Mouse (Mus musculus) layer of hippocampus, postnatal 14 days (tissue): ENCODE measurements around the gene Trpm1. TPM values are rescaled to one million over a fixed set of nuclear protein-coding genes. Genes with fewer than 3 reads are reported as not detected.
"Not testable (repeated sequence)": the region's sequence is repeated elsewhere in the genome, so short reads cannot be mapped to it uniquely, and the experiment has no call there.

Experiments used
- DNase-seq, 2 experiments: peaks; one replicate each; pipeline ENCODE4 v3.0.0; 2021 to 2022; ENCODE audit warnings: low spot score in 2 of 2, mixed read lengths in 1 of 2
- long read RNA-seq, 2 experiments: library from polyadenylated mRNA; stranded (forward); transcript quantifications; one replicate each; pipeline ENCODE4 v2.0.0; 2021
- total RNA-seq, 2 experiments: library from RNA; stranded (reverse); gene quantifications; 2 replicates each; pipeline ENCODE4 v1.2.3; 2021

Trpm1 gene
- under 1 TPM in 1 of 2 experiments, not detected in 1; 0.07 TPM for total RNA-seq
- long read RNA-seq, experiment 1 = 0 reads
- long read RNA-seq, experiment 2, partial matches to known transcripts = 1 of 1 reads
- long read RNA-seq, experiment 2, other reads (novel, unspliced or antisense) = 0 of 1 reads

DNA sequence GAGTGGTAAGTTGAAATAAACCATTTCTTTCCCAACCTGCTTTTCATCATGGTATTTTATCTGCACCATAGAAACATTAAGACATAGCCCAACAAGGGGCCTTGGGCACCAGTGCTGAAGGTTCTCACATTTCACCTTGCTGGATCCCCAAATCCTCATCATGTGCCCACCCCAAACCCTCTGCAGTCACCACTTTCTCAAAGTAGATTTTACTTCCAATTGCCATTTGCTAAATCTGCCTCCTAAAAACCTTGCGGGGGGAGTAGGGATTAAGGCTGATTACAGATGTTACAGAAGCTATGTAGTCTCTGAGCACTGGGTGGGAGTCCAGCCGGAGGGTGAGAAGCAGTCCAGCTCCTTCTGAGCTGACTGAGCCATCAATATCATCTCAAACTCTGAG, at the start of gene Trpm1:
TSS of gene Trpm1 (plus strand) at position 301 of the 400 bp plus-strand sequence.
- no peak for DNase-seq

DNA sequence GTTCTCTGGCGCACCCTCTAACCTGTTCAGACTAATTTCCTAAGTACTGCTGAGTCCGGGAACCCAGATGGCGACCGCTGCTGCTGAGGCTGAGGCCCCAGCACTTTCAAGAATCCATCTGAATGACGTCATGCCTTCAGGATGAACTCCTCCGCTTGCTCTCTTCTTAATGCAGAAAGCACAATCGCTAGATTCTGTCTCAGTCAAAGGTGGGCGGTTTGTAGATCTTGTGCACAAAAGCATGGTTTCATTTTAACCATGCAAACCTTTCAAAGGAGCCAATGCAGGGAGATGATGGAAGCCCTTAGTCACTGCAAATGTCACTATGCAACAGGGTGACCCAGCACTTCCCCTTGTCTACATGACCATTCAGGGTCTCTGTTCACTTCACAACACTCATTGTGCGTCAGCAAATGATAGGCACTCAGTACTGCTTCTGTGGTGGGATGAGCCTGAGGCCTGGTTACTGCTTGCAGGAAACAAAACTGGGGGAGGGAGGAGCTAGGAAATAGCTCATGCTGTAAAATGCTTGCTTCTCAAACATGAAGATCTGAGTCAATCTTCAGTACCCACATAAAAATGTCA, 31.4 kb upstream of the Trpm1 start:
- DNase-seq = no peak

DNA sequence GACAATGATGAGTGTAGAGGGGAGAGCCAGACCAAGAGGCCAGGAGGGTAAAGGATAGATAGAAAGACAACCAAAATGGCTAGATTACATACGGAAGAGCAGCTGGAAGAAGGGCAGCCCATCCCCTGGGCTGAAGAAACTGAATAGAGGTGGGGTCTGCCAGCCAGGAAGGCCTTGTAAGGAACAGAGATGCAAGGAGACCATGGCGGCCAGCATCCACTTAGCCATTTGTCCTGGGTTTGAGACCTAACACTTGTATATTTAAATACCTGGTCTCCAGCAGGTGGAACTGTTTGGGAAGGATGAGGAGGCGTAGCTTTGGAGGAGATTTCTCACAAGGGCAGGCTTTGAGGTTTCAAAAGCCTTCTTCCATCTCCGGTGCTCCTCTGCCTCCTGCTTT, 29.9 kb upstream of the Trpm1 start:
- no peak for DNase-seq

DNA sequence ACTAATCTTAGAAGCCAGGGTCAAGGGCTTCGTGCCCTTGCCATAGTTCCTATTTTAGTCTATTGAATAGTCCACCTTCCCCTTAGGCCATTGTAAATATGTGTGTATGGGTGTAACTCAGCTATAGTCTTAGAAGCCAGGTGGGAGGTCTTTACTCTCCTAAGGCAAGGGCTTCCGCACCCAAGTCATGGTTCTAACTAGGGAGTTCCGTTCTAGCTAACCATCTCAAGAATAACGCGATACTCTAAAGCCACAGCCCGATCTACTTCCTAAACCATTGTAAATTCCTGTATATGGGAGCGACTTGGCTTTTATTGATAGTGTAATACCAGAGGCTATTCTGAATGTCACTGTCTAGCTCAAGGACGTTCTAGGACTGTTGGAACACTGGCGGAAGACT, 27.6 kb upstream of the Trpm1 start:
- not testable (repeated sequence) for DNase-seq

DNA sequence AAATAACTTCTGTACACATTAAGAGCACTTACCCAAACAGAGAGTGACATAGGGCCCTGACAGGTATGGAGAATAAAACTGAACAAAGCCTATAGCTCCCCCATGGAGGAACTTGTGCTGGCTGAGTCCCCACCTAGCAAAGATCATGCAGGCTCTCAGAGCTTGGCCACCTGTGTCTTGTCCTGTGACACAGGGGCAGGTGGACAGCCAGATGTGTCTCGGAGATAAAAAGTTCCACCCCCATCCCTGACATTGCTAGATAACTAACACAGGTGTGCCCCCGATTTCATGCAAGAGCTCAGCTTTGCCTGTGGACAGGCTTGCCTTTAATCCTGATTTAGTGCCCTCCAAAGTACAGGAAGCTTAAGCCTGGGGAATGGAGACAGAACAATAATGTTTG, 13.8 kb upstream of the Trpm1 start:
- no peak for DNase-seq

DNA sequence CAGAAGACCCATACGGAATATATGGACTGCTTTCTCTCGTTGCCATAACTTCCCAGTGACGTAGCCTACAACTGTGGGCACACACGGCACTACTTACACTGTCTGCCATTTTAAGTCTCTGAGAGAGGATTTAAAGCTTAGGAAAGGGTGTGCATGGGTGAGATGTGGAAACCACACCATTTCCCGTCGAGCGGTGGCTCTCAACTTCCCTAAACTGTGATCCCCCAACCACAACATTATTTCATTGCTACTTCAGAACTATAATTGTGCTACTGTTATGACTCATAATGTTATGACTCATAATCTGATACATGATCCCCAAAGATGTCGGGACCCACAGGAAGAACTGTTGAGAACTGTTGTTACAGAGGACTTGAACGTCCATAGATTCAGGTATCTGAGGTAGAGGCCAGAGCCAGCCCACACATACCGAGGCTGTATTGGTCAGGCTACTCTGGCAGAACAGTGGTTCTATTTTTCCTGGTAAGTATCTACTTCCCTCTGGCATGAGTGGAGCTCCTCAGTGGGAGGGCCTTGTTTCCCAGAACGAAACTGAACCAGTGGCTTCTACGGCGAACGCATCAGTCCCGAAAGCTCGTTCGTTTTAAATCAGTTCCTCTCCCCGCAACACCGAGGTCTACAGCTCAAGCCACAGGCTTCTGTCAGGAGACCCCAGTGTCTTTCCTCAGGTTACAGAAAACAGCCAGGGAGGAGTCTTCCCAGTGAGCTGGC, 12.2 kb upstream of the Trpm1 start:
- no peak for DNase-seq

DNA sequence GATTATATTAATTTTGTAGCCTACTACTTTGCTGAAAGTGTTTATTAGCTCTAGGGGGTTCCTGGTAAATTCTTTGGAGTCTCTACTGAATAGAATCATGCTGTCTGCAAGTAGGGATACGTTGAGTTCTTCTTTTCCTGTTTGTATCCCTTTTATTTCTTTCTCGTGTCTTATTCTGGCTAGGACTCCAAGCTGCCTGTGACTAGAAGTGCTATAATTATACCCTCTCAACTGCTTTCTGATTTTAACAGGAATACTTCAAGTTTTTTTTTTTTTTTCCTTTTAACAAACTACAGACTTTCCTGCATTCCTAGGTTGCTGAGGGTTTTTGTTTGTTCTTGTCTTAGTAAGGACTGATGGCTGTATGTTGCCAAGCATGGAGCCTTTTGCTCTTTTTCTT, 4.3 kb upstream of the Trpm1 start:
- no peak for DNase-seq

DNA sequence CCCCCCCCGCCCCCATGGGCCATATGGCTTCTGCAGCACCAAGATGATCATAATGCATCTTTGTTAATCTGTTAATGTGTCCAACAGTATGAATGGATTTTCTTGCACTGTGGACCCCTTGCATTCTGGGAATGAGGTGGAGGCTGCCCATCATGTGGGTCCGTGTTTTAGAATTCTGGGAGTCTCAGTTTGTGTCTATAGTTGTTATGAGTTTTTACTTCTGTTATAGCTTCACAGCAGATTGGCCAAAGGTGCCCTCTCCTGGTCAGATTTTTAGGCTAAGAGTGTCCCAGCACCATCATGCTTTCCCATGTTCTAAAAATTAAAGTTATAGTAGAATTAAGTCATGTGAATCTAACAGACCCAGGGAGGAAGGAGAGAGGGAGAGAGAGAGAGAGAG, 3.9 kb upstream of the Trpm1 start:
- no peak for DNase-seq

DNA sequence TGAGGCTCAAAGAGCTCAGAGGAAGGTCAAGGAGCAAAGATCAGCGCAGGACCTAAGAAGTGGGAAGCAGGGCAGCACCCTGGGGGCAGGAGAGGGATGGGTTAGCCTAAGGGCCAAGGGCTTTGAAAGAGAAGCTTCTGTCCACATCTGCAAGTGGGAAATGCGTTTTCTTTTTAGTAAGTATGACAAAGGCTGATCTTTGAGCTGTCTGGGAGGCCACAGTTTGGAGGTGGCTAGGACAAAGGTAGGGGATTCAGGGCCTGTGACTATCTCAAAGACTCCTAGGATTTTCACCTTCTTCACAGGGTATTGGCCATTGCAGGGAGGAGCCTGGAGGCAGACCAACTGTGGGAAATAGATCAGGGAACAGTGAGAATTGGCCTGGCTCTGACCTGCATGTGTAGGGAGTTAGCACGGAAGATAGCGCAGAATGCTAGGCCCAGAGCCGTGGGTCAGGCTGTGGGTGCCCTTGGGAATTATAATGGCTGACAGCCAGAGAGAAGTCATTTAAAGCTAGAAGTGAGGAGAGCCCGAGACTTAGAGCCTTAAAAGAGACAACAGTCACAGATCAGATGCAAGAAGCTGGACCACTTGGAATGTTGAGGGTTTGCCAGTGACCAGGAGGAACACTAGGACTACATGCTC, 3.1 kb upstream of the Trpm1 start:
- no peak for DNase-seq

DNA sequence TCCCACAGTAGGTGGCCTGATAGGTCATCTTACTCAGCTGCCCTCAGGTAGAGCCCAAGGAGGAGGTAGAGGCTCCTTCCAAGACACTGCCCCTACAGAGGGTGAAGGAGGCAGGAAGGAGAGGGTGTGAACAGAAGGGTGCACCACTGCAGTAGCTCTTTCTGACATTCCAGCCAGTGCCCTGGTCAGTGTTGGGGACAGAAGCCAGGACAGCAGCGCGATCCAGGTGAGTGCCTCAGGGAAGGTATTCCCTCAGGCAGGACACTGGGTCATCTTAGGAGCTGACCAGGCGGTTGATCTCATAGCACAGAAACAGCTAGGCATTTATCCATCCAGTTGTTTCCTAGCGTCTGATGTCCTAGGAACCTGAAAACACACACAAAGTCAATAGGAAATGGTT, 1.6 kb downstream of the Trpm1 start:
- DNase-seq = no peak

DNA sequence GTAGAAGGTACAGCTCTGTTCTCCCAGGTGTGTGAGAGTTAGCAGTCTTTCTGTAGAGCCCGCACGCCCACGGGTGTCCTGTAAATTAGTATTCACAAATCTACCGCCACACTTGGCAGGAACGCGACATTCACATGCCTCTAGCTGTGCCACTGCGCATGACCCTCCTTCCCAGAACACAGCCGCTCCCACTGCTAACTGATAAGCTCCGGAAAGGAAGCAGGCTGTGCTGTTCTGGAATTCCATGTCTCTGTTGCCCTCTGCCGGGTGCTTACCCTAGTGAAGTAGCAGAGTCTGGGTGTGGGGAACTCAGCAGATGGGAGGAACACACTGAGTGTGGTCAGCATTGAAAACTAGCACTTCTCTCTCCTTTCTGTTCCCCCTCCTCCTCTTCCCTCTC, 2.1 kb downstream of the Trpm1 start:
- peak; percentile 78 to 92 for DNase-seq

DNA sequence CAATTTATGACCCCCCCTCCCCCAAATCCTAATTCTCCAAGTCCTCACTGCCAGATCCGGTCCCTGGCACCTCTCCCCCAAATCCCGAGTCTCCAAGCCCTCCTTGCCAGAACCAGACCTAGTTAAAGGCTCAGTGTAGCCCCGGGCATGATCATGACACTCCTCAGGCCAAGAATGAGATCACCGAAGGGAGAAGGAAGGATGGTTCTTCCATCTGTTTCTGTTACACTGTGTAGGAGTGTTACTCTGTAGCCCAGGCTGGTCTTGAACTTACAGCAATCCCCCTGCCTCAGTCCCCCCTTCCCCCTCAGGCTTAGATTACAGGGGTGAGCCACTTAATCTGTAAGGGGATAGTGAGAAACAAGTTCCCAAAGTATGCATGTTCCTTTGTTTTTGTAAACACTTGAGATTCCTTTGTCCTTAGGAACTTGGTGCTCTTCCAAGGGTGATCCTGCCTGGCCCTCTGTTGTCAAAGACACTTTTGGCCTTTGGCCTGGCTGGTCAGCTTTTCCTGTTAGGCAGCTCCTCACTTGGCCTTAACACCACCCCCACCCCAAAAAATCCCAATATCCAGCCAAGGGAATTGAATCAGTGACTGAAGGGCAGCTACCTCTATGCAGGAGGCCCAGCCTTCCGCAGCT, 2.8 kb downstream of the Trpm1 start:
- no peak for DNase-seq

DNA sequence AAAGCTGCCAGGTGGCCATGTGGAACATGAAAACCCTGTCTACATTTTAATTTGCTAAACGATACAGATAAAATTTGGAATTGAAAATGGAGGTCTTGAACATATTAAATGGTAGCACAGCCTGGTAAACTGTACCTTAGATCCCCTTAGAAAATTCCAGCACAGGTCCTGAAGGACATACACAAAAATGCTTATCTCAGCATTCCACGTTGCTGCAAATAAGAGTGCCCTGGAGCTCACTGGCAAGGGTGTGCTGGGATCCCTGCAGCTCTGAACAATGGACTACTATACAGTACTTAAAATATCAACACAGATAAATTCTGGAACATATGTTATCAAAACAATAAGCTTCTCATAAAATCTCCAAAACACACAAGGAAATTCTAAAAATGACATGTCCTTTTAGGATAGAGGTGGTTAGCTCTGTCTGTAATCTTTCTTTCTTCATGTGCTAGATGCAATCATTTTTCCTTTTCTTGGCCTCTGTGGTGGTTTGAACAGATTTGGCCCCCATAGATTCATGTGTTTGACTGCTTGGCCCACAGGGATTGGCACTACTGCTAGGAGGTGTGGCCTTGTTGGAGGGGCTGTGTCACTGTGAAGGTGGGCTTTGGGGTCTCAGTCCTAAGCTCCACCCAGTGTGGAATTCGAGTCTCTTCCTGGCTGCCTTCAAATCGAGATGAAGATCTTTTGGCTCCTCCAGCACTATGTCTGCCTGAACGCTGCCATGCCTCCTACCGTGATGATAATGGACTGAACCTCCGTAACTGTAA, 3.5 kb downstream of the Trpm1 start:
- DNase-seq = no peak

DNA sequence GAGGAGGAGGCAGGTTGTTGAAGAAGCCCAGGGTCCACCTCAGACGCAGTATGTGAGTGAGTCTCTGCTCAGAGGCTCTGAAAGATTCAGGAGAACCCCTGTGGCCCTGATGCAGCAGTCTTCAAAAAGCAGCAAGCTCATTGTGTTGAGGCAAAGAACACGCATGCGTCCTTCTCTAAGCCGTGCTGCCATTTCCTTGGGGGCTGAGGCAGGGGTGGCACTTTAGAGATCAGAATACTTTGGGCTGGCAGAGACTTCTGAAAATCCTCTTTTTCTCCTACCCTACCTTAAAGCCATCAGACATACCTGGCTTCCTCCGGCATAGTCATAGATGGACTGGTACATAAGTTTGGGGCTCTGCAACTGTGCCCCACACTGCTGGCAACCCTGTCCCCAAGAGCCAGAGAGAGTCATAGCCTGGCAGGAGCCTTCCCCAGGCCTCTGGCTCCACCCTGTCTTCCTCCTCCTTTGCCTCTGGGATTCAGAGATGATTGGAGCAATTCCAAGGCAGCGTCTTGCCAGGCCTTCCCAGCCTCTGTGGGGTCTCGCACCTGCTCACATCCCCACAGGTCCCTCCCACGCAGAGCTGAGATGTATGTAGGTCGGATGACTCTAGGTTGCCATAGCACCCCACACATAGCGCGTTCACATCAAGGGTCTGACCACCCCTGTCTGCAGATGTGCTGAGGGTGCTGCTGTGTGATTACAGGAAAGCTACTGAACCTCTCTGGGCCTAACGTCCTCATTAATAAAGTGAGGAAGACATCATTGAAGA, 4.8 kb downstream of the Trpm1 start:
- DNase-seq = no peak

DNA sequence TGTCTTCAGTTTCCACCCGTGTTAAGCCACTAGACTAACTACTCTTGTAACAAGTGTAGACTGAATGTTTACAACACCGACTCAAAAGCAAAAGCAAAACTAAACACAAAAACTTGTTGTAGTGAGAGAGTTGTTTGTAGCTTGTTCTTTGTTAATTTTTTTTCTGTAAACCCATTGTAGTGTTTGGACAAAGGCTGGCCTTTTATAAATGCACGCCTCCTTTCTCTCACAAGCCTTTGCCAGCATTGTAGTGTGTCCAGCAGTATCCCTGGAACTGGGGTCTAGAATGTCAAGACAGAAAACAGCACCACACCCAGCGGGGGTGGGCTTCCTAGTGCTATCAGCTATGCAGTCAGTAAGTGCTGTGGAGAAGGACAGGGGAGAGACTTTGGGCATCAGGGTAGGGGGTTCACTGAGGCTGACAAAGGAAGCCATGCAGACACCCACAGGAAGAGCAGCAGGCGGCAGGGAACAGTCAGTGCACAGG, 5.5 kb downstream of the Trpm1 start:
- no peak for DNase-seq

DNA sequence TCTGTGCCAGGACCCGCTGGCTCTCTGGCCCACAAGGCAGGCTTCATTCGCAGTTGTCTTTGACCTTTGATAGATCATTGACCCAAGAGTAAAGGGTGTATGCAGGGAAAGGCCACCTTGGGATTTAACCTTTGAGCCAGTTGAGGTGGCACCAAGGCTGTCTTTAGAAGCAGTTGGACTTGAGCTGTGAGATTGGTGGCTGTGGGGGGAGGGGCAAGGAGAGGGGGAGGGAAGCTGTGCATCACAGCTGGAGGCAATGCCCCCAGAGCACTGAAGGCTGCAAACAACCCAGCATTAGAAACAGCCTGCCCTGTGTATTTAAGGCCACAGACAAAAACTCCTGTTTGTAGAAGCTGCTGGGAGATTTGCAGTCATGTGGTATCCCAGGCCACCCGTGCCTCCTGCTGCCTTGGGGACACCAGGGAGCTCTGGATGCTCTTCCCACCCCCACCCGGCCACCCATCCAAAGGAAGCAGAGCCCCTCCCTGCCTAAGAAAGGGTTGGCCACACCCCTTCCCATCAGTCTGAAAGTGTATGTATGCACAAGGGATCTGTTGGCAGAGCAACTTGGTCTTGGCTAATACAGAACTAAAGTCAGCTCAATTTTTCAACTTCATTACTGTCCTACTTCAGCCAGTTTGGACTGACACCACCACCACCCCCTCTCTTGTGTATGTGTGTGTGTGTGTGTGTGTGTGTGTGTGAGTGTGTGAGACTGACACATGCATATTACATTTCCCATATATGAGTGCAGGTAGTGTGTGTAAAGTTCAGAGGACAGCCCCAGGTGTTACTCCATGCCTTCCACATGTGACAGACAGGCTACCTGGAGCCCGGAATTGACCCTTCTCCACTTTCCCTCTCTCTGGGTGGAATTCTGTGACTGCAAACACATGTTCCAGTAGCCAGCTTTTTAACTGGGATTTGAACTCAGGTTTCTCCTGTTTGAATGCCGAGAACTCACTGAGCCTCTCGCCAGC, 6.3 kb downstream of the Trpm1 start:
- DNase-seq = no peak

DNA sequence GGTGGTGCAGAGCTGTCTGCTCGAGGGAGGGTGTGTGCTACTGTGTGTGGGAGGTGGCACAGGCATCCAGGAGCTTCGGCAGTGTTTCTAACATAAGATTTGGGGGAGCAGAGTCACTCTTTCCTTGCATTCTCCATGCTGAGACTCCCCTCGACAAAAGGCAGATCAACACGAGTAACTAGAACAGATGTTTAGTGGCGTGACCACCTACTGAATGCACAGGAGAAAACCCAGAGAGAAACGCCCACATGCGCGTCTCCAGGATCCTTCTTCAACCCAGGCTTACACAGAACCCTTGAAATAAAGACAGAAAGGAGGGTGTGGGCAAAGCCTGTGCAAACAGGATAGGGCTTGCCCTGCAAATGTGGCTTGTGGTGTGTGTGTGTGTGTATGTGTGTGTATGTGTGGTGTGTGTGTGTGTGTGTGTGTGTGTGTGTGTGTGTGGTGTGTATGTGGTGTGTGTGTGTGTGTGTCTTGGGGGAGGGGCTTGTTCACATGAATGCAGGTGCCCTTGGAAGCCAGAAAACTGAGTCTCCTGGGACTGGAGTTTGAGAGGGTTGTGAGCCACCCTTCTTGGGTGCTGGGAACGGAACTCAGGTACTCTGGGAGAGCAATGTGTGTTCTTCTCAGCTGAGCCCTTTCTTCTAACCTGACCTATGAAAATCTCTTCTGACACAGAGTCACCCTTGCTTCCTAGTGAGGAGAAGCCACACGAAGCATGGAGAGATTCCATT, 7.3 kb downstream of the Trpm1 start:
- DNase-seq = no peak

DNA sequence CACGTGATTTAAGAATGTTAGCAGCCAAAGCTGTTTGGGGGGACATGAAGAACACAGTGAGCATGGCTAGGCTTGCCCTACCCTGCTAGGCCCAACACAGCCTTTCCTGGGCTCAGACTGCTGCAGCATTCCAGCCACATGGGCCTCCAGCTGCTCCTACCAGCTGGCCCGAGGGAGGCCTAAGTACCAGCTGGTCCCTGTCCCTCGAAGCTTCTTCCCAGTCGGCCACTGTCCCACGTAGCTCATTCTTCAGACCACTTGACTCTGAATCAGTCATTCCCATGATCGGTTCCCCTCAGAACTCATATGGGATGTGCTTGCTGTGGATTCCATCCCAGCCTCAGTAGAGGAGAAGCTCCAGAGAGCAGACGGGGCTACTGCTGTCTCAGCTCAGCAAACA, 8.4 kb downstream of the Trpm1 start:
- DNase-seq = no peak
